8 mouse cellular contexts compared by ENCODE assay signal in genomic region chr2:168168892-168169799, GRCm38 (mm10). TPM values are rescaled to one million over a fixed set of nuclear protein-coding genes. Genes with fewer than 3 reads are reported as not detected.
DNase-seq lines count a peak whose midpoint lies in the region; ATAC-seq and TF ChIP-seq lines count a peak whose summit lies in the region.

No protein-coding gene starts in this region.

- no peaks in the 10 kb centered on the region for H3K36me3 ChIP-seq in forebrain, embryonic 11.5 days (ENCODE audit: control insufficient read depth, insufficient read depth, low read length)
- no peaks in the 10 kb centered on the region for H3K36me3 ChIP-seq in forebrain, postnatal 0 days (ENCODE audit: insufficient read depth)
- no peaks in the 10 kb centered on the region for H3K36me3 ChIP-seq in kidney, adult 2 months (ENCODE audit: control insufficient read depth, insufficient read depth, low read length)

- 27% methylated on average over 9 of the region's 9 CpGs for WGBS in forebrain, embryonic 11.5 days
- 31% methylated on average over 9 of the region's 9 CpGs for WGBS in forebrain, postnatal 0 days
- 81% methylated on average over 9 of the region's 9 CpGs for WGBS in bone marrow, adult 2 months
- 45% methylated on average over 9 of the region's 9 CpGs for WGBS in kidney, adult 2 months

- H3K9me3 ChIP-seq in forebrain, embryonic 11.5 days (ENCODE audit: control insufficient read depth, low read length), result no peaks in the 10 kb centered on the region
- H3K9me3 ChIP-seq in forebrain, postnatal 0 days (ENCODE audit: low read length), result no peaks in the 10 kb centered on the region

- TF ChIP-seq POLR2A in bone marrow, adult 2 months (IDR thresholded peaks at IDR 0.05; ENCODE audit: borderline replicate concordance, control insufficient read depth, low read depth, low read length), result no peak
- no peak for TF ChIP-seq POLR2A in kidney, adult 2 months (IDR thresholded peaks at IDR 0.05; ENCODE audit: low read depth, low read length)

- H3K27me3 ChIP-seq in forebrain, embryonic 11.5 days (ENCODE audit: control insufficient read depth, insufficient read depth, low read length), result no peaks in the 10 kb centered on the region
- H3K27me3 ChIP-seq in forebrain, postnatal 0 days (ENCODE audit: insufficient read depth, low read length), result no peaks in the 10 kb centered on the region
- no peaks in the 10 kb centered on the region for H3K27me3 ChIP-seq in kidney, adult 2 months (replicated peaks; ENCODE audit: control insufficient read depth, insufficient read depth, low read length)

- TF ChIP-seq CTCF in forebrain, postnatal 0 days (IDR thresholded peaks at IDR 0.05; ENCODE audit: low read depth), result no peak
- TF ChIP-seq CTCF in bone marrow, adult 2 months (IDR thresholded peaks at IDR 0.05; ENCODE audit: control insufficient read depth, insufficient read depth, low read length), result no peak
- no peak for TF ChIP-seq CTCF in kidney, adult 2 months (conservative IDR thresholded peaks at IDR 0.05; ENCODE audit: insufficient read depth, insufficient read length, low read depth, low read length)

- H3K27ac ChIP-seq in forebrain, embryonic 11.5 days (ENCODE audit: low read depth, low read length), result no peak overlapping the region
- H3K27ac ChIP-seq in forebrain, postnatal 0 days (ENCODE audit: low read depth, low read length), result no peak overlapping the region
- H3K27ac ChIP-seq in bone marrow, adult 2 months (ENCODE audit: control insufficient read depth, insufficient read depth, low read depth, low read length, poor library complexity), result no peak overlapping the region; the same call in 1 of the 2 replicates
- peak overlapping the region; percentile 52 for H3K27ac ChIP-seq in kidney, adult 2 months (ENCODE audit: insufficient read depth, low read depth, low read length)

- H3K4me2 ChIP-seq in forebrain, embryonic 11.5 days (ENCODE audit: low read depth, low read length, severe bottlenecking), result no peak overlapping the region
- no peak overlapping the region for H3K4me2 ChIP-seq in forebrain, postnatal 0 days (ENCODE audit: low read depth)

- no peak overlapping the region for H3K9ac ChIP-seq in forebrain, embryonic 11.5 days (ENCODE audit: low read length)
- H3K9ac ChIP-seq in forebrain, postnatal 0 days, result no peak overlapping the region

- DNase-seq in forebrain, embryonic 11.5 days (ENCODE audit: low spot score), result no peak
- DNase-seq in forebrain, postnatal 0 days, result no peak
- DNase-seq in kidney, adult 2 months, result peak; percentile 79
- peak; percentile 72 for DNase-seq in lung, postnatal 10 days
- DNase-seq in ovary, postnatal 14 days (ENCODE audit: low spot score), result no peak
- DNase-seq in spleen, adult 12 weeks (ENCODE audit: low spot score), result no peak
- DNase-seq in left cerebral cortex, adult 11 months (ENCODE audit: low spot score), result no peak

- peaks cover 9% of the 10 kb centered on the region; the same call in 1 of the 2 replicates for H3K4me1 ChIP-seq in forebrain, embryonic 11.5 days (replicated peaks; ENCODE audit: control insufficient read depth, insufficient read depth, low read length)
- no peaks in the 10 kb centered on the region for H3K4me1 ChIP-seq in forebrain, postnatal 0 days (ENCODE audit: insufficient read depth)
- H3K4me1 ChIP-seq in bone marrow, adult 2 months (ENCODE audit: control insufficient read depth, insufficient read depth, low read length), result no peaks in the 10 kb centered on the region
- peaks cover 17% of the 10 kb centered on the region; the same call in 1 of the 2 replicates for H3K4me1 ChIP-seq in kidney, adult 2 months (ENCODE audit: control insufficient read depth, insufficient read depth, low read length)

- peak; percentile 52; the same call in 1 of the 2 replicates for ATAC-seq in forebrain, embryonic 11.5 days (replicated peaks; ENCODE audit: low FRiP score)
- no peak for ATAC-seq in forebrain, postnatal 0 days

- no peak overlapping the region for H3K4me3 ChIP-seq in forebrain, embryonic 11.5 days (ENCODE audit: low read depth, low read length)
- no peak overlapping the region for H3K4me3 ChIP-seq in forebrain, postnatal 0 days (ENCODE audit: low read depth, low read length)
- H3K4me3 ChIP-seq in bone marrow, adult 2 months (replicated peaks; ENCODE audit: control insufficient read depth, low read depth, low read length), result peak overlapping the region; percentile 44
- no peak overlapping the region for H3K4me3 ChIP-seq in kidney, adult 2 months (ENCODE audit: insufficient read depth, low read depth, low read length)

RNA-seq across cellular contexts. Expression of gene Adnp, which starts 37.8 kb away (rescaled TPM):
- 18.7 and 19.7 TPM in 2 replicates for polyA plus RNA-seq in forebrain, embryonic 11.5 days (2014; fragmentation: Nextera tagmentation; extraction: Ambion mirVana)
- 22.0 and 41.8 TPM in 2 replicates for total RNA-seq in forebrain, postnatal 0 days (2014; rRNA removed)
- 9.2 and 15.4 TPM in 2 replicates for polyA plus RNA-seq in forebrain, postnatal 0 days (2015; fragmentation: Nextera tagmentation; extraction: Ambion mirVana)
- polyA plus RNA-seq in bone marrow, adult 2 months (2011; ENCODE audit: insufficient read depth, insufficient read length, low replicate concordance, missing spikeins), result 4.1 and 10.8 TPM in 2 replicates
- polyA plus RNA-seq in kidney, adult 2 months (2012; rRNA removed), result 14.9 and 15.8 TPM in 2 replicates

Comparison
In these comparisons a context has a peak if more than half of its experiments do, and no peak if none do; other contexts are left out.
1. DNase-seq: peak in kidney, adult 2 months (single experiment) and lung, postnatal 10 days (single experiment); none in forebrain, embryonic 11.5 days (single experiment), forebrain, postnatal 0 days (single experiment), ovary, postnatal 14 days (single experiment), spleen, adult 12 weeks (single experiment) and left cerebral cortex, adult 11 months (single experiment).